ENCODE assay signal across 9 mouse cellular contexts in genomic region chr12:29096033-29096913, GRCm38 (mm10).
DNase-seq lines count a peak whose midpoint lies in the region; ATAC-seq lines count a peak whose summit lies in the region.
"Had no signal": no experiment of that assay in that cellular context is flagged by ENCODE, and none has a peak within 500 bp of the region (broad histone marks: within the 10 kb centered on the region; RNA-seq: fewer than 3 reads in every experiment).

No protein-coding gene starts in this region.

- H3K9ac ChIP-seq in liver, embryonic 12.5 days: no peak overlapping the region
- peak overlapping the region; percentile 18; the same call in 1 of the 2 replicates for H3K9ac ChIP-seq in hindbrain, embryonic 14.5 days
- H3K9ac ChIP-seq in neural tube, embryonic 15.5 days (replicated peaks): 0 out of 2 replicates have a peak overlapping the region, but pooled peaks have one; percentile 30
- H3K9ac ChIP-seq: liver, embryonic 14.5 days had no signal

- no peaks in the 10 kb centered on the region for H3K36me3 ChIP-seq in liver, embryonic 12.5 days
- H3K36me3 ChIP-seq in hindbrain, embryonic 14.5 days (replicated peaks; ENCODE audit: control insufficient read depth, insufficient read depth): no peaks in the 10 kb centered on the region
- H3K36me3 ChIP-seq in neural tube, embryonic 15.5 days: no peaks in the 10 kb centered on the region

- WGBS in liver, embryonic 12.5 days (ENCODE audit: insufficient replicate concordance): 12% methylated on average over 16 of the region's 16 CpGs
- WGBS in hindbrain, embryonic 14.5 days: 2% methylated on average over 16 of the region's 16 CpGs
- WGBS in neural tube, embryonic 15.5 days: 3% methylated on average over 16 of the region's 16 CpGs

- H3K4me3 ChIP-seq in liver, embryonic 12.5 days: no peak overlapping the region
- H3K4me3 ChIP-seq in hindbrain, embryonic 14.5 days (replicated peaks; ENCODE audit: low read length): no peak overlapping the region
- H3K4me3 ChIP-seq in neural tube, embryonic 15.5 days (replicated peaks): no peak overlapping the region

- H3K4me2 ChIP-seq in liver, embryonic 12.5 days: no peak overlapping the region
- H3K4me2 ChIP-seq in hindbrain, embryonic 14.5 days (replicated peaks): peak overlapping the region; percentile 25
- peak overlapping the region; percentile 33 for H3K4me2 ChIP-seq in neural tube, embryonic 15.5 days

- DNase-seq in liver: peak; percentile 21
- peak; percentile 64 for DNase-seq in embryo, embryonic 9.5 days (ENCODE audit: extremely low spot score)
- DNase-seq in hindbrain, embryonic 14.5 days (ENCODE audit: low spot score): peak; percentile 80
- DNase-seq in left cerebral cortex, adult 18-20 months (ENCODE audit: low spot score in 2 of 2): peak; percentile 28 to 47
- no peak for DNase-seq in gastrocnemius, adult 8-10 months (ENCODE audit: low spot score in 2 of 2)
- DNase-seq in cerebellum, adult 8-10 months: no peak

- ATAC-seq in liver, embryonic 12.5 days: no peak
- peak; percentile 93 for ATAC-seq in hindbrain, embryonic 14.5 days (ENCODE audit: low FRiP score)
- peak; percentile 90 for ATAC-seq in neural tube, embryonic 15.5 days (ENCODE audit: low FRiP score)

- H3K9me3 ChIP-seq in liver, embryonic 12.5 days (replicated peaks): no peaks in the 10 kb centered on the region
- no peaks in the 10 kb centered on the region for H3K9me3 ChIP-seq in hindbrain, embryonic 14.5 days (ENCODE audit: control insufficient read depth, low read length)
- no peaks in the 10 kb centered on the region for H3K9me3 ChIP-seq in neural tube, embryonic 15.5 days (replicated peaks)

- H3K27ac ChIP-seq in liver, embryonic 12.5 days: no peak overlapping the region
- H3K27ac ChIP-seq in hindbrain, embryonic 14.5 days: peak overlapping the region; percentile 85
- peak overlapping the region; percentile 79 for H3K27ac ChIP-seq in neural tube, embryonic 15.5 days (replicated peaks)
- H3K27ac ChIP-seq: liver, embryonic 14.5 days had no signal

- no peaks in the 10 kb centered on the region for H3K27me3 ChIP-seq in liver, embryonic 12.5 days (replicated peaks)
- no peaks in the 10 kb centered on the region for H3K27me3 ChIP-seq in hindbrain, embryonic 14.5 days (ENCODE audit: control insufficient read depth, insufficient read depth, low read length)
- H3K27me3 ChIP-seq in neural tube, embryonic 15.5 days (replicated peaks): no peaks in the 10 kb centered on the region

- no peaks in the 10 kb centered on the region for H3K4me1 ChIP-seq in liver, embryonic 12.5 days
- peaks cover 26% of the 10 kb centered on the region for H3K4me1 ChIP-seq in hindbrain, embryonic 14.5 days (replicated peaks; ENCODE audit: control insufficient read depth, insufficient read depth, low read length)
- H3K4me1 ChIP-seq in neural tube, embryonic 15.5 days: peaks cover 25% of the 10 kb centered on the region

Comparison
In these comparisons a context has a peak if more than half of its experiments do, and no peak if none do; other contexts are left out.
1. DNase-seq: peak in liver (single experiment), embryo, embryonic 9.5 days (single experiment), hindbrain, embryonic 14.5 days (single experiment) and left cerebral cortex, adult 18-20 months (2 of 2); none in gastrocnemius, adult 8-10 months (0 of 2) and cerebellum, adult 8-10 months (single experiment).